Comparison of ENCODE assay signal across 23 mouse cellular contexts in genomic region chr1:140397756-140398155, GRCm38 (mm10).
DNase-seq lines count a peak whose midpoint lies in the region; ATAC-seq and TF ChIP-seq lines count a peak whose summit lies in the region.
"Had no signal": no experiment of that assay in that cellular context is flagged by ENCODE, and none has a peak within 500 bp of the region (broad histone marks: within the 10 kb centered on the region; RNA-seq: fewer than 3 reads in every experiment).

No protein-coding gene starts in this region.

- no peak overlapping the region for H3K4me3 ChIP-seq in left cerebral cortex, adult 2 months
- no peak overlapping the region for H3K4me3 ChIP-seq in forebrain, embryonic 14.5 days (ENCODE audit: low read depth, low read length)

- no peak for TF ChIP-seq CTCF in left cerebral cortex, adult 2 months (IDR thresholded peaks at IDR 0.05)

- no peaks in the 10 kb centered on the region for H3K4me1 ChIP-seq in forebrain, embryonic 14.5 days (ENCODE audit: control insufficient read depth, insufficient read depth, low read length)

- no peak for DNase-seq in frontal cortex, postnatal 10 days (ENCODE audit: low spot score in 2 of 2)
- no peak for DNase-seq in left cerebral cortex, adult 2 months (ENCODE audit: extremely low spot score in 1 of 2, low spot score in 2 of 2)
- no peak for DNase-seq in left cerebral cortex, adult 8-10 months (ENCODE audit: low spot score in 2 of 2)
- DNase-seq in brain, adult 2 months (ENCODE audit: low read depth, low spot score): peak; percentile 37
- peak; percentile 45 for DNase-seq in telencephalon, adult 2 months (ENCODE audit: low read depth, low spot score)
- no peak for DNase-seq in forebrain, embryonic 14.5 days (ENCODE audit: low spot score)
- no peak for DNase-seq in urinary bladder, postnatal 36 days (ENCODE audit: low spot score in 2 of 2)
- DNase-seq: adrenal gland, adult 2 months; adrenal gland, adult 8-10 months; adrenal gland, postnatal 10 days; adrenal gland, postnatal 14 days; adrenal gland, postnatal 25 days; adrenal gland, postnatal 36 days; B cell, adult 2 months; cerebellum, adult 11 months; cerebellum, adult 11-12 months; cerebellum, adult 18-20 months had no signal

- no peak overlapping the region for H3K9ac ChIP-seq in forebrain, embryonic 14.5 days (ENCODE audit: low read length)

- no peaks in the 10 kb centered on the region for H3K27me3 ChIP-seq in forebrain, embryonic 14.5 days (replicated peaks; ENCODE audit: control insufficient read depth, insufficient read depth, low read length)
- H3K27me3 ChIP-seq: CH12.LX, Patski had no signal

- H3K4me2 ChIP-seq in forebrain, embryonic 14.5 days (ENCODE audit: low read length): no peak overlapping the region

- no peaks in the 10 kb centered on the region for H3K36me3 ChIP-seq in forebrain, embryonic 14.5 days (ENCODE audit: control insufficient read depth, insufficient read depth, low read length)
- H3K36me3 ChIP-seq: G1E had no signal

- H3K27ac ChIP-seq in left cerebral cortex, adult 2 months: peak overlapping the region; percentile 73
- no peak overlapping the region for H3K27ac ChIP-seq in forebrain, embryonic 14.5 days (ENCODE audit: low read depth, low read length)

- H3K9me3 ChIP-seq in forebrain, embryonic 14.5 days (replicated peaks; ENCODE audit: control insufficient read depth, low read length): no peaks in the 10 kb centered on the region

- intact Hi-C loops in left cerebral cortex, adult 2 months (cut with DNase I): no loop called here

- ATAC-seq in frontal cortex, adult (ENCODE audit: low TSS enrichment): peak; percentile 94
- ATAC-seq in forebrain, embryonic 14.5 days: no peak
- ATAC-seq: activated CD4-positive, CD25-positive, alpha-beta regulatory T cell, adult 4 months; CD4-positive, CD25-positive, alpha-beta regulatory T cell, adult 4 months; Patski had no signal

Comparison
In these comparisons a context has a peak if more than half of its experiments do, and no peak if none do; other contexts are left out.
1. DNase-seq: peak in brain, adult 2 months (single experiment) and telencephalon, adult 2 months (single experiment); none in frontal cortex, postnatal 10 days (0 of 2), left cerebral cortex, adult 2 months (0 of 2), left cerebral cortex, adult 8-10 months (0 of 2), forebrain, embryonic 14.5 days (single experiment) and urinary bladder, postnatal 36 days (0 of 2).